Mouse (Mus musculus): ENCODE data around the gene Egln3.

The Egln3 gene

GRCm38 (mm10) chr12:54160279-54160678, 43.4 kb downstream of the Egln3 start:
- no peak for DNase-seq

- no peak for DNase-seq
Measured at GRCm38 (mm10) chr12:54154771-54155170, 48.9 kb downstream of the Egln3 start.

GRCm38 (mm10) chr12:54146943-54147556, 56.6 kb downstream of the Egln3 start:
- no peak for DNase-seq

Data from lung, postnatal 36 days (tissue).